Mouse (Mus musculus) midbrain, embryonic 13.5 days (tissue): ENCODE data around the gene Hoxc8. TPM values are rescaled to one million over a fixed set of nuclear protein-coding genes. Genes with fewer than 3 reads are reported as not detected.

Experiments
- ATAC-seq: fragments of 200-750 bp; cut with Nextera tagmentation; 2 replicates; pipeline ENCODE4 v1.8.0; 2017; ENCODE audit warnings: mild to moderate bottlenecking, moderate TSS enrichment, moderate library complexity
- H3K27ac ChIP-seq: fragments of 300-500 bp; sonication (generic); 2 replicates; pipeline ENCODE4 v1.5.1; 2015; ENCODE audit warnings: inconsistent platforms, mild to moderate bottlenecking, moderate library complexity
- H3K27me3 ChIP-seq: fragments of 300-500 bp; sonication (generic); 2 replicates; pipeline ENCODE4 v1.6.1; 2015; ENCODE audit warnings: mild to moderate bottlenecking, inconsistent platforms
- H3K36me3 ChIP-seq: fragments of 300-500 bp; sonication (generic); 2 replicates; pipeline ENCODE4 v1.6.1; 2015; ENCODE audit warnings: mild to moderate bottlenecking, inconsistent platforms
- H3K4me1 ChIP-seq: fragments of 300-500 bp; sonication (generic); replicated peaks from 2 replicates; pipeline ENCODE4 v1.6.1; 2015; ENCODE audit warnings: inconsistent platforms
- H3K4me2 ChIP-seq: fragments of 300-500 bp; sonication (generic); replicated peaks from 2 replicates; pipeline ENCODE4 v1.6.1; 2015; ENCODE audit warnings: moderate library complexity, mild to moderate bottlenecking, inconsistent platforms
- H3K4me3 ChIP-seq: fragments of 300-500 bp; sonication (generic); replicated peaks from 2 replicates; pipeline ENCODE4 v1.5.1; 2015; ENCODE audit warnings: mild to moderate bottlenecking, inconsistent platforms
- H3K9ac ChIP-seq: fragments of 300-500 bp; sonication (generic); replicated peaks from 2 replicates; pipeline ENCODE4 v1.6.1; 2015; ENCODE audit warnings: mild to moderate bottlenecking, inconsistent platforms
- H3K9me3 ChIP-seq: fragments of 300-500 bp; sonication (generic); 2 replicates; pipeline ENCODE4 v1.6.1; 2016; ENCODE audit warnings: mild to moderate bottlenecking, inconsistent platforms
- WGBS: fragments of 180-500 bp; shearing (Covaris S2); methylation state at CpG from one replicate; pipeline ENCODE4 v1.1.7; 2015; 5-methylcytosine and 5-hydroxymethylcytosine counted together
- polyA plus RNA-seq: library from polyadenylated mRNA; unstranded; fragments of >200 nt; fragmentation: Nextera tagmentation; extraction: Ambion mirVana; gene quantifications from 2 replicates; pipeline ENCODE4 v1.2.1, GENCODE M21; 2015

Gene Hoxc8
- polyA plus RNA-seq, 1 experiment from 2014 or later = not detected

DNA sequence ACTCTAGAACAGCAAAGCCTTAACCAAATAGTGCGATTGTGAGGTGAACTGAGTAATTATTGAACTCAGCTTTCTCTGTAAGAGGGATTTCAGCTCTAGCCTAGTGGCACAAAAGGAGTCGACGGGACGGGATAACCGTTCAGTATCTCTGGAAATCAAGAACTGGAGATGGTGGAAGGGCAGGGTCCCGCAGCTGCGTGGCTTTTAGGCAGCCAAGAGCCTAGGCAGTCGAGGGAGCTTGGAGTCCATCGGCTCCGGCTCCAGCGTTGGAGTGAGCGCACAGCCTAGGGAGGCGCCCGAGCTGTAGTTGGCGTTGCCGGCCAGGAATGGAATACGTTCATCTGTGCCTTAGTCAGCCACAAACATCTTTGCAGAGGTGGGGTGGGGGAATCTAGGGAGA, 14.9 kb downstream of the Hoxc8 start:
- Histone ChIP-seq H3K27me3 (peaks cover 100% of the 10 kb centered on the region), H3K4me1 (no peaks in the 10 kb centered on the region), H3K4me3 (no peak overlapping the region), H3K27ac (no peak overlapping the region), H3K4me2 (no peak overlapping the region), H3K9ac (no peak overlapping the region), H3K36me3 (no peaks in the 10 kb centered on the region), H3K9me3 (no peaks in the 10 kb centered on the region)
- no peak for ATAC-seq
- under 1% methylated on average over 17 of the region's 17 CpGs for WGBS

DNA sequence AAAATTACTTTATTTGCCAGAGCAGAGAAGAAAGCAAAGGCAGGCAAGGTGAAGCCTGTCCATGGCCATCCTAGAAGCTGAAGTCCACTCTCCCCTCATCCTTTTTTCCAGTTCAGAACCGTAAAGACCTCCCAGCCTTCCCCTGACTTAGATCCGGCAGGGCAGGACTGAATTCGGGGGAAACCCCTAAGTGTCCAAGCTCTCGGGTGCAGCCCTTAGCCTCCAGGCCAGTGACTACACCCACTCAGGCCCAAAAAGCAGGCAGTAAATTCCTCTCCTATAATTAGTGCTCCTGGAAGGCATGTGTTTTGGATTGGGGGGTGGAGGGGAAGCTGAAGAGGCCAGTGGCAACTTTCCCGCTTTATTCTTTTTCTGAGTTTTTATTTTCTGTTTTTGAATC, 15.4 kb downstream of the Hoxc8 start:
- Histone ChIP-seq H3K9me3 (no peaks in the 10 kb centered on the region), H3K4me3 (no peak overlapping the region), H3K4me1 (no peaks in the 10 kb centered on the region), H3K4me2 (no peak overlapping the region), H3K36me3 (no peaks in the 10 kb centered on the region), H3K27ac (no peak overlapping the region), H3K27me3 (peaks cover 100% of the 10 kb centered on the region), H3K9ac (no peak overlapping the region)
- WGBS = 5% methylated on average over 5 of the region's 5 CpGs
- ATAC-seq = no peak

DNA sequence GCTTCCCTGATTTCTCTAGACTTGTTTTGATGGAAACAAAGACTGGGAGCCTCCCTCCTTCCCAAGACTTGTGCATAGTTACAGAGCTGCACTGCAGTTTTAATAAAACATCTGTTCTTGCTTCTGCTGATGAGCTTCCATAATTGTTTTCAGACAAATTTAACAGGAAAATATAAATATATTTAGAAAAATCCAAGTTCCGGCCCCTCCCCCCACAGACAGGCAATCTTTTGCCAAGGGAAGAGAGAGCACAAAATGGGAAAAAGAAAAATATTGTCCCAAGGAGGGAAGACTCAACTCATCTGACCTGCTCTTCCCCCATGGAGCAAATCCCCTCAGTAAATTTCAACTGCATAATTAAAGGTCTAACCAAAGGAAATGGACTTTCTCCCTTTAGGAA, 15.9 kb downstream of the Hoxc8 start:
- H3K4me3 ChIP-seq = no peak overlapping the region
- H3K9me3 ChIP-seq = no peaks in the 10 kb centered on the region
- WGBS = 8% methylated on average over 1 of the region's 1 CpGs
- H3K9ac ChIP-seq = no peak overlapping the region
- no peaks in the 10 kb centered on the region for H3K36me3 ChIP-seq
- H3K27ac ChIP-seq = no peak overlapping the region
- H3K27me3 ChIP-seq = peaks cover 100% of the 10 kb centered on the region
- H3K4me2 ChIP-seq = no peak overlapping the region
- ATAC-seq = no peak
- H3K4me1 ChIP-seq = no peaks in the 10 kb centered on the region

- no peak overlapping the region for H3K4me3 ChIP-seq
- peaks cover 7% of the 10 kb centered on the region; the same call in 1 of the 2 replicates for H3K4me1 ChIP-seq
- ATAC-seq = no peak
- H3K9me3 ChIP-seq = no peaks in the 10 kb centered on the region
- H3K9ac ChIP-seq = no peak overlapping the region
- no peaks in the 10 kb centered on the region for H3K36me3 ChIP-seq
- peaks cover 99% of the 10 kb centered on the region for H3K27me3 ChIP-seq
- no peak overlapping the region for H3K4me2 ChIP-seq
- no peak overlapping the region for H3K27ac ChIP-seq
- WGBS = 1% methylated on average over 27 of the region's 27 CpGs
These were observed 19.1 kb downstream of the Hoxc8 start for GRCm38 (mm10) chr15:103009265-103010111.

DNA sequence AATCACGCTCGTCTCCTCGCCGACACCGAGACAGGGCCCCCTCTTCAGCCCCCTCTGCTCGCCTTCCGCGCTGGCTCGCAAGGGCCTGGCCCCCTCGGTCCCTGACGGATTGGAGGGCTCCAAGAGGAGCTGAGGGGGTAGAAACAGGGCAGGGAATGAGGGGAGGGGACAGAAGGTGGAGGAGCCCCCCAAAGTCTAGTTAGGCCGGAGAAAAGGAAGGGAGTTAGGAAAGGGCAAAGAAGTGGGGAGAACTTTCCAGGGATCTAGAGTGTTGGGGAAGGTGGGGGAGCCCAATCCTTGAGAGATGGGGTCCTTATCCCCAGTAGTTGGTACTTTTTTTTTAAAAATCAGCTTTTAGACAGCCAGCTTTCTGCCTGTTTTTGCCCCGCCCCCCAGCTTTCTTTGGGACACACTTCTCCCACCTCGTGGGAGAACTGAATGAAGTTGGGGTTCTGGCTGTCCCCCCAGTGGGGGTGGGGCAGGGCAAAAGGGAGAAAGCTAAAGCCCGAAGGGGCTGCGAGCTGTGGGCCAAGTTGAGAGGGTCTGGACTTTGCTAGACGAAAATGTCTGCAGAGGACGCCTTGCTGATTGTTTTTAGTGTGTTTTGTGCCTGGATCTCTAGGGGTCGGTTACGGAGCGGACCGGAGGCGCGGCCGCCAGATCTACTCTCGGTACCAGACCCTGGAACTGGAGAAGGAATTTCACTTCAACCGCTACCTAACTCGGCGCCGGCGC, 19.9 kb downstream of the Hoxc8 start:
- Histone ChIP-seq H3K9ac (no peak overlapping the region), H3K27ac (no peak overlapping the region), H3K27me3 (peaks cover 99% of the 10 kb centered on the region), H3K4me3 (no peak overlapping the region), H3K36me3 (no peaks in the 10 kb centered on the region), H3K4me2 (no peak overlapping the region), H3K9me3 (no peaks in the 10 kb centered on the region), H3K4me1 (peaks cover 7% of the 10 kb centered on the region; the same call in 1 of the 2 replicates)
- ATAC-seq = no peak
- WGBS = under 1% methylated on average over 31 of the region's 31 CpGs

GRCm38 (mm10) chr15:103010847-103011555, 20.6 kb downstream of the Hoxc8 start:
- H3K36me3 ChIP-seq = no peaks in the 10 kb centered on the region
- no peaks in the 10 kb centered on the region for H3K9me3 ChIP-seq
- H3K9ac ChIP-seq = no peak overlapping the region
- H3K27me3 ChIP-seq = peaks cover 99% of the 10 kb centered on the region
- peaks cover 7% of the 10 kb centered on the region; the same call in 1 of the 2 replicates for H3K4me1 ChIP-seq
- no peak overlapping the region for H3K4me3 ChIP-seq
- H3K4me2 ChIP-seq = no peak overlapping the region
- WGBS = under 1% methylated on average over 28 of the region's 28 CpGs
- H3K27ac ChIP-seq = no peak overlapping the region
- ATAC-seq = no peak

DNA sequence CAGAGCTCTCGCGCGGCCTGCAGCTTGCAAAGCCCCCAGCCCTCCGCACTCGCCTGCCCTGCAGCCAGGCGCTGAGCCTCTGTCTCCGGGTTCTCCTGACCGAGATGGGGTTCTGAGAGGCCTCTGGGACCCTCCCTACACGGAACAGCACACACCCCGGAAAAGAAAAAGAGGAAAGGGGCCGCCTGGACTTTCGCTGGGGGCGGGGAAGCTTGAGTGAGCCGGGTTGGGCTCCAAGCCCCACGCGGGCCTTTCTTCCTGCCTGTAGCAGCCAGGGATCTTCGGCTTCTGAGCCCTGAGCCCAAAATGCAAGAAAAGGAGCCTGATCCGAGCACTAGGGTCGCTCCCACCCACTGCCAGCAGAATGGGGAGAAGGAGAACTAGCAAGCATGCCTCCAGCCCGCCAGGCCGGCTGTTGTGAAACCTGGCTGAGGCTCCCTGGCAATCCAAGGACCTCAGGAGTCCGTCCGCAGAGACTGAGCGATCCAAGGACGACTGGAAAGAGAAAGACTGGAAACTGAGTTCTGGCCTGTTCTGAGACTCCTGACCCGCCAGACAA, 21.6 kb downstream of the Hoxc8 start:
- Histone ChIP-seq H3K4me1 (peaks cover 7% of the 10 kb centered on the region; the same call in 1 of the 2 replicates), H3K9me3 (no peaks in the 10 kb centered on the region), H3K4me2 (no peak overlapping the region), H3K27me3 (peaks cover 99% of the 10 kb centered on the region), H3K27ac (no peak overlapping the region), H3K4me3 (no peak overlapping the region), H3K36me3 (no peaks in the 10 kb centered on the region), H3K9ac (no peak overlapping the region)
- no peak for ATAC-seq
- WGBS = 1% methylated on average over 26 of the region's 26 CpGs

GRCm38 (mm10) chr15:103013238-103013984, 23.0 kb downstream of the Hoxc8 start:
- H3K27me3 ChIP-seq = peaks cover 99% of the 10 kb centered on the region
- H3K9ac ChIP-seq = no peak overlapping the region
- H3K4me2 ChIP-seq = 0 out of 2 replicates have a peak overlapping the region, but pooled peaks have one; percentile 13
- peaks cover 7% of the 10 kb centered on the region; the same call in 1 of the 2 replicates for H3K4me1 ChIP-seq
- no peak overlapping the region for H3K27ac ChIP-seq
- H3K4me3 ChIP-seq = no peak overlapping the region
- no peaks in the 10 kb centered on the region for H3K36me3 ChIP-seq
- WGBS = 3% methylated on average over 17 of the region's 17 CpGs
- H3K9me3 ChIP-seq = no peaks in the 10 kb centered on the region
- ATAC-seq = no peak

DNA sequence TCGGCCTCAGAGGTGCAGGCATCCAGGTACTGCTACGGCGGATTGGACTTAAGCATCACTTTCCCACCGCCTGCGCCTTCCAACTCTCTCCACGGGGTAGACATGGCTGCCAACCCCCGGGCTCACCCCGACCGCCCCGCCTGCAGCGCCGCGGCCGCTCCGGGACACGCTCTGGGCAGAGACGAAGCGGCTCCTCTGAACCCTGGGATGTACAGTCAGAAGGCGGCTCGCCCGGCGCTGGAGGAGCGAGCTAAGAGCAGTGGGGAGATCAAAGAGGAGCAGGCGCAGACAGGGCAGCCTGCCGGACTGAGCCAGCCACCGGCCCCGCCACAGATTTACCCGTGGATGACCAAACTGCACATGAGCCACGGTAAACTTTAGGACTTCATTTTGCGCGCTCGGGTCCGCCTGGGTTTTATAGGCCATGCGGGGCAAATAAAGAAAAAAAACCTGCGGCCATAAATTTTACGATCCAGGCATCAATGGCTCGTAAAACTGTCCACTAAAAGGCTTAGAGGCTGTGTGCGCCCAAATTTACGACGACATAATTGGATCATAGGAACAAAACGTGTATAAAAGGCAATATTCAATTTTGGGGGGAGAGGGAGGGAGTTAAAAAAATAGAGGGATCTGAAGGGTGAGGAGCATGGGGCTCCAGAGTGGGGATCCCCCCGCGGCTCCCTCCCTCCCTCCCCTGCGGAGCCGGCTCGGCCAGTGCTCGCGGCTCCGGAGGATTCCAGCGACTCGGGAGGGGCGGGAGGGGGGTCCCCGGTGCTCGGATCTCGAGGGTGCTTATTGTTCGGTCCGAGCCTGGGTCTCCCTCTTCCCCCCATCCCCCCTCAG, 24.0 kb downstream of the Hoxc8 start:
- no peaks in the 10 kb centered on the region for H3K36me3 ChIP-seq
- WGBS = under 1% methylated on average over 54 of the region's 57 CpGs
- H3K9ac ChIP-seq = no peak overlapping the region
- H3K27me3 ChIP-seq = peaks cover 99% of the 10 kb centered on the region
- peak; percentile 50; the same call in 1 of the 2 replicates for ATAC-seq
- H3K4me2 ChIP-seq = 0 out of 2 replicates have a peak overlapping the region, but pooled peaks have one; percentile 13
- H3K27ac ChIP-seq = no peak overlapping the region
- H3K4me1 ChIP-seq = peaks cover 7% of the 10 kb centered on the region; the same call in 1 of the 2 replicates
- peak overlapping the region; percentile 9; the same call in 1 of the 2 replicates for H3K4me3 ChIP-seq
- no peaks in the 10 kb centered on the region for H3K9me3 ChIP-seq

- Histone ChIP-seq H3K9ac (no peak overlapping the region), H3K27me3 (peaks cover 99% of the 10 kb centered on the region), H3K4me3 (no peak overlapping the region), H3K9me3 (no peaks in the 10 kb centered on the region), H3K4me2 (no peak overlapping the region), H3K4me1 (peaks cover 7% of the 10 kb centered on the region; the same call in 1 of the 2 replicates), H3K27ac (no peak overlapping the region), H3K36me3 (no peaks in the 10 kb centered on the region)
- under 1% methylated on average over 28 of the region's 28 CpGs for WGBS
- ATAC-seq = no peak
These were observed 24.6 kb downstream of the Hoxc8 start for GRCm38 (mm10) chr15:103015009-103015399.
